Mouse (Mus musculus): Measurements from ENCODE around the gene Wdtc1.

Gene Wdtc1

DNA sequence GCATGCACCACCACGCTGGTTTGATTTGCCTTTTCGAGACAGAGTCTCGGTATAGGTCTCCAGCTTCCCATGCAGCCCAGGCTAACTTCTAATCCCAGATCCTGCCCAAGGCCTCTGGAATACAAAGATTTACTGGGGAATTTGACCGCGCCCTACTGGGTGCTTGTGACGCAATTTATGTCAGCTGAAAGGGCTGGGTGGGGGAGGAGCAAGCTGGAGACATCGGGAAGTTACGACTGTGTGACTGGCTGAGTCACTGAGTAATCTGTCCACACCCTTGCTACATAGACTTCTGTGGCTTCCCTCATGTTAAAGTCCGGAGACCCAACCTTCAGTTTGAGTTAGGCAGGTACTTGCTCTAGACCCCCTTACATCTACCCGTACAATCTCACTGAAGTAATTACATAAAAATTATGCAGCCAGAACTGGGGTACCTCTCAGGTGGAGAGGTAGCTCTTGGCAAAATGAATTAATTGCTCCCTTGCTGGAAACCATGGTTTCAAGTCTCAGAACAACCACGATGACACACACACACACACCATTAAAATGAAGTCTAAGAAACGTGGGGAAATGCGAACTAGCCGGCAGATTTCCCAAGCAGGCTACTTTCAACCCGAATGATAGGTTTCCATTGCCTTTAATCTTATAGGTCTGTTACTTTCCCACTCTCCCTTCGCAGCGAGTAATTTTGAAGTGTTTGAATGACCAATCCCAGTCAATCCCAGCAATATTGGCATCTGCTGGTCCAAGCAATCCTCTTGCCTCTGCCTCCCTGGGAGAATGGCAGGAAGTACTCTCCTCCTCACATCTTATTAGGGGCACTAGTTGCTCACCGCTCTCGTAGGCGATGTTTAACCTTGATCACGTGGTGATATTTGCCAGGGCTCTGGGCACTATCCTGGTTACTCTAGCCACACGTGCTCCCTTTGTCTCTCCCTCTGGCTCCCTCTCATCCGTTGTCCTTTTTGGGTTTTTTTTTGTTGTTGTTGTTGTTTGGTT, at the start of gene Wdtc1:
Gene Wdtc1 (minus strand): TSS at position 115 of the 999 bp plus-strand sequence.
- no peak for DNase-seq (ENCODE audit: low read depth, low spot score)

DNA sequence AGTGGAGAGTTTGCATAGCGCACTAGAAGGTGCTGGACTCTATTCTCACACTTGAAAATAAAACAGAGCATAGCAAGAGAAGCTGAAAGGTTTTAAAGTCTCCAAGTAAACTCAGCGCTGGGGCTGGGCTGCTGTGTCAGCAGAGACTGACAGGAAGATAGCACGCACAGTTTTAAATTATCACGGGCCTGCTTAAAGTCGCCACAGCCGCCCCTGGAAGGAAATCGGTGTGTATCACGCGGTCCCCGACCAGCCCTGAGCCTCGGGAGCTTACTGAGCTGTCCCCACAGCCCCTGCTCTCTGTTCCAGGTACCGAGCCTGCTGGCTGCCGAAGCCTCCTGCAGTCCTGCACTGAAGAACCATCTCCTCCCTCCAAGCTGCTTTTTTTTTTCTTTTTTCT, 48.7 kb upstream of the Wdtc1 start:
- no peak for DNase-seq (ENCODE audit: low read depth, low spot score)

GRCm38 (mm10) chr4:133400098-133400497, 46.8 kb upstream of the Wdtc1 start:
- no peak for DNase-seq (ENCODE audit: low read depth, low spot score)

DNA sequence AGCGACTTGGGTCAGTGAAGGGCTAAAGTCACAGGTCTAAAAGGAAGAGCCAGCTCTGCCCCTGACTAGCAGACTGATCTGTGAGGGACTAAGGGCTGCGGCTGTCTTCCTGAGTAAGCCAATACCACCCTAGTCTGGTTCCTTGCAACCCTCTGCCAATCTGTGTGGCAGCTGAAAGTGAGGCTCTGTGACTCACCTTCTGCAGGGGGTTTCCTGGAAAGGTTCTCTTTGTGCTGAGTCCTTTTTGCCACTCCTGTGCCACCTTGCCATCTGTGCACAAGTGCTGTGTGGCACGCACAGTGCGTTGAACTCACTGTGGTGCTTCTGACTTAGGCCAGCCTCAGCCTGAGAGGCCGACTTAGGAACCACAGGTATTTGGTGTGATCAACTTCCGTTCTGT, 46.2 kb upstream of the Wdtc1 start:
- DNase-seq (ENCODE audit: low read depth, low spot score): no peak

- DNase-seq (ENCODE audit: low read depth, low spot score): no peak
These were observed 45.3 kb upstream of the Wdtc1 start for GRCm38 (mm10) chr4:133398619-133399018.

GRCm38 (mm10) chr4:133397961-133398360, 44.7 kb upstream of the Wdtc1 start:
- no peak for DNase-seq (ENCODE audit: low read depth, low spot score)

- no peak for DNase-seq (ENCODE audit: low read depth, low spot score)
These were observed 44.0 kb upstream of the Wdtc1 start for GRCm38 (mm10) chr4:133397299-133397698.

GRCm38 (mm10) chr4:133396079-133396478, 42.8 kb upstream of the Wdtc1 start:
- no peak for DNase-seq (ENCODE audit: low read depth, low spot score)

DNA sequence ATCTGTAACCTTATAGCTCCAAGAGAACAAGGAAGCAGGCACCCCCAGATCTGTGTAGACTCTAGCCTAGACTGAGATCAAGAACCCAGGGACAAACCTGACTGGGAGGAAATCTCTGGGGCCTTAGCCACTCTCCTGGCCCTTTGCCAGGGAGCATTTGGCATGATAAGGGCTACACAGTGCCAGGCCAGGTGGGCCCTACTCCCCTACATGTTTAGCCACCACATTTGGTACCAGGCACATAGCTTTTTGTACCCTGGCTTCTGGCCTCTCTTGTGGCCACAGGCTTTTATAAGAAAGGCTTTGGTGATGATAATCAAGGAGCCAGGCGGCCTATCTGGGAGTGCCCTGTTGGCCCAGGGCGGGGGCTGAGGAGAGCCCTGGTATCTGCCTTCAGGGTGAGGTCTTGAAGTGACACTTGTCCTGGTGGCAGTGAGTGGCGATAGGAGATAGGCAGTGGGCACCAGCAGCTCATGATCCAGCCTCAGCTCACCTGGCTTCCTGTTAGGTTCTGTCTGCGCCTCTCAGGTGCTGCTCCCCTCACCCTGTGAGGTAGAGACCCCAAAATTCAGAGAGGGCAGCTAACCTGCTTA, 41.8 kb upstream of the Wdtc1 start:
- DNase-seq (ENCODE audit: low read depth, low spot score): no peak

GRCm38 (mm10) chr4:133391185-133392040, 38.1 kb upstream of the Wdtc1 start:
- no peak for DNase-seq (ENCODE audit: low read depth, low spot score)

DNA sequence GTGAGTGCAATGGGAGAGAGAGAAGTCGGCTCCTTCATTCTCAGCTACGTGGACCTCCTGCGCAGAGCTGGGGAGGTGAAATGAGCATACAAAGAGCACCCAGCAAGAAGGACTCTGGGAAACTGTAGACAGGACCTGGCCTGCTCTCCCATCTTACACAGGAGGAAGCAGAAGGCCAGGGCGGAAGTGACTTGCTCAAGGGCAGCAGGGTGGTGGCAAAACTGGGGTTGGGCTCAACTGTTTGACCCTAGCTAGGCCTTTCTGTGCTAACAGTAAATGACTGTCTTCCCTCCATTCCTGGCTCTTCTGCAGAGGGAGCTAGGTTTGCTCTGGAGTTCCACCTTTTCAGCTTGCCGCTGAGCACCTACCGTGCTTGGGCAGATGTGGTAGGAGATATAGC, 37.3 kb upstream of the Wdtc1 start:
- DNase-seq (ENCODE audit: low read depth, low spot score): no peak

GRCm38 (mm10) chr4:133390042-133390441, 36.8 kb upstream of the Wdtc1 start:
- no peak for DNase-seq (ENCODE audit: low read depth, low spot score)

GRCm38 (mm10) chr4:133388781-133389552, 35.7 kb upstream of the Wdtc1 start:
- DNase-seq (ENCODE audit: low read depth, low spot score): no peak

DNA sequence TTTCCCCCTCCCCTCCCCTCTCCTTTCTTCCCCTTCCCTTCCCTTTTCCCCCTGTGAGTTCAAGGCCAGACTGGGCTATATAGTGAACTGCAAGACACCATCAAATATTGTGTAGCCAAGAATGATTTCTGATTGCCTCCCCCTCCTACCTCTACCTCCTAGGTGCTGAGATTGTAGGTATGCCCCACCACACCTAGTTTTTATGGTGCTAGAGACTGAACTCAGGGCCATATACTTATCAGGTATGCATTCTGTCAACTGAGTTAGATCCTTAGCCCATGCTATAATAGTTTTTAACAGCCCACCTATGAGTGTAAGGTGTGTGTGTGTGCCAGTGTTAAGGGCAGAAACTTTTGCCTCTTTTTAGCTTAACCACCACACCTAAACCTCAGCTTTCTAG, 33.8 kb upstream of the Wdtc1 start:
- no peak for DNase-seq (ENCODE audit: low read depth, low spot score)

GRCm38 (mm10) chr4:133386061-133386797, 32.9 kb upstream of the Wdtc1 start:
- DNase-seq (ENCODE audit: low read depth, low spot score): no peak

GRCm38 (mm10) chr4:133381141-133381540, 27.9 kb upstream of the Wdtc1 start:
- no peak for DNase-seq (ENCODE audit: low read depth, low spot score)

GRCm38 (mm10) chr4:133380532-133380931, 27.3 kb upstream of the Wdtc1 start:
- no peak for DNase-seq (ENCODE audit: low read depth, low spot score)

DNA sequence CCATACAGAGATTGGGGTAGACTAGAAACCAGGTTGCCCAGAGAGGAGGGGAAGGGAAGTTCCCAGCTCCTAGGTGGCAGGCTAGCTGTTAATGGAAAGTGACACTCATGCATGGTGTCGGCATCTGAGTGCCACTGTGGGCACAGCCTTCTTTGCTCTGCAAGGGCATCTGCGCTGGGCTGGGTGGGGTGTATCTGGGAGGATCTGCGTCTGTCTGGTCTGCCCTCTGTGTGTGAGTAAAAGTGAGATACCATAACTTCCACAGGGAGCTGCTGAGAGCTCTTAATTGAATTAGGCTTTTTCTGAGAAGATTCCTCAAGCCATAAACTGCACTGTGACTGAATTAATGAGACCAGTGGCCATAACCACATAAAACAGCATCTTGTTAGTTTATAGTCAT, 26.6 kb upstream of the Wdtc1 start:
- no peak for DNase-seq (ENCODE audit: low read depth, low spot score)

DNA sequence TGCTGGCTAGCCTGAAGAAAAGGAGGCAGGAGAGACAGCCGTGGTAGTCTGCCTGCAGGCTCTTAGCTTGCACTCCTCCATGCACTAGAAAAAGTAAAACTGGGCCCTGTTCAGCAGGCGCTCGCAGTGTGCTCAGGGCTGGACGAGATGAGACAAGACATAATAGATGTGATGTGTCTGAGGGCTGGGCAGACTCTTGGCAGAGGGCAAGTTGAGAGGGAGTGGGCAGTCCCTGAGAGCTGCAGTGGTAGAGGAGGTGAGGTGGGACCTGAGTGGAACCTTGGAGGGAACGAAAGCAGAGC, 25.7 kb upstream of the Wdtc1 start:
- DNase-seq (ENCODE audit: low read depth, low spot score): no peak

GRCm38 (mm10) chr4:133378236-133379045, 25.2 kb upstream of the Wdtc1 start:
- DNase-seq (ENCODE audit: low read depth, low spot score): no peak

All from brain, embryonic 18.5 days (tissue).